Mouse (Mus musculus) spleen, adult 12 weeks (tissue): ENCODE data around the gene Dyrk1b.
A peak's percentile ranks its signal among the peaks of the same experiment; 100 is the strongest.
"Not testable (repeated sequence)": the region's sequence is repeated elsewhere in the genome, so short reads cannot be mapped to it uniquely, and the experiment has no call there.

Source experiments
- DNase-seq: peaks from one replicate; pipeline ENCODE4 v3.0.0; 2022; ENCODE audit warnings: low spot score

The Dyrk1b gene

DNA sequence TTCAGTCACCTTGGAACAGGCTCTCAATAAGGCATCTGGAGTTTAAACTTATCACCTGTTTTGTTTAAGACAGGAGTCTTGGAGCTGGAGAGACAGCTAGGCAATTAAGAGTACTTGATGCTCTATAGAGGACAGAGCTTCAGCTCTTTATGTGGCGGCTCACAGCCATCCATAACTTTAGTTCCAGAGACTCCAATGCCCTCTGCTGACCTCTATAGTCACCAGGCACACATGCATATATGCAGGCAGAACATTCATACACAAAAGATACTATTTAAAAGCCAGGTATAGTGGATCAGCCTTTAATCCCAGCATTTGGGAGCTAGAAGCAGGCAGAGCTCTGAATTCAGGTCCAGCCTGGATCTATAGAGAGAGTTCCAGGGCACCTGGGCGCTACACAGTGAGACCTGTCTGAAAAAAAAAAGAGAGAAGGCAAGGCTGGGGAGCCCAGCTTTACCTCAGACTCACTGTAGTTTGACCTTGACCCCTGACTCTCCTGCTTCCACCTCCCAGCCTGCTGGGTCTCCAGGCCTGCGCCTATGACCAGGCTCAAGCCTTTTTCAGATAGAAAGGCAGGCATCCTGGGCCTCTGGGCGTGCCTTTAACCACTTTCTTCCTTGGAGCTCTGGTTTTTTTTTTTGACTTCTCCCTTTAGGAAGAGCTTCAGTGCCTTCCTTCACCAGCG is 16.3 kb downstream of the Dyrk1b start:
- DNase-seq = no peak

DNA sequence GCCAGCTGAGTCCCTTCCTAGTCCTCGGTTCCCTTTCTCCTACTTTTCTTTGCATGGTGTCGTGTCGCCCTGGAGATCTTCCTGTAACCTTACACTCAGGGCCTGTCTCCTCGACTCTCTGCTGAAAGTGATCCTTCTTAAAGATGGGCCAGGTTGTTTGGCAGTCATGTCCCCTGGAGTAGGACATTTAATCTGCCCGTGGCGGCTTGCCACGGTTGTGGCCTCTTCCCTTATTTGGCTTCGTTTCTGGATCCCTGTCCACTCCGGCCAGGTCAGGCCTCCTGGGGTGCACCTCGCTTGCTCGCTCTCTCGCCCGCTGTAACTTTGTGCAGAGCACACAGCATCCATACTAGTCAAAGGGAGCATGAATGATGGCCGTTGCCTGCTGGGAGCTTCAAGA is 17.3 kb downstream of the Dyrk1b start:
- DNase-seq = no peak

DNA sequence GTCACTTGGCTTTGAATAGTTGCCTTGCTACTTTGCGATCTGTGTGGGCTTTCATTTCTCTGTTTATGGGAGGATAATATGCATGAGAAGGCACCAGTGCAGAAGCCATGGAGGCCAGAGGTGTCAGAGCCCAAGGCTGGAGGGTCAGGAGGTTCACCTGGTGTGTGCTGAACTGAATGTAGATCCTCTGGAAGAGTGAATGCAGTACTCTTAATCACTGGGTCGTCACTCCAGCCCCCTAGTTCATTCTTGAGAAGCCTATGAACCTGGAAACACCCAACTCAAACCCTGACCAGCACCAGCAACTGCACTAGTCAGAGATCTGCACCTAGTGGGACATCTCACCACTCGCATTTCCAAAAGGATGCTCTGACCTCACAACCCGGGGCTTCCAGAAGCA is 19.8 kb downstream of the Dyrk1b start:
- DNase-seq = no peak

DNA sequence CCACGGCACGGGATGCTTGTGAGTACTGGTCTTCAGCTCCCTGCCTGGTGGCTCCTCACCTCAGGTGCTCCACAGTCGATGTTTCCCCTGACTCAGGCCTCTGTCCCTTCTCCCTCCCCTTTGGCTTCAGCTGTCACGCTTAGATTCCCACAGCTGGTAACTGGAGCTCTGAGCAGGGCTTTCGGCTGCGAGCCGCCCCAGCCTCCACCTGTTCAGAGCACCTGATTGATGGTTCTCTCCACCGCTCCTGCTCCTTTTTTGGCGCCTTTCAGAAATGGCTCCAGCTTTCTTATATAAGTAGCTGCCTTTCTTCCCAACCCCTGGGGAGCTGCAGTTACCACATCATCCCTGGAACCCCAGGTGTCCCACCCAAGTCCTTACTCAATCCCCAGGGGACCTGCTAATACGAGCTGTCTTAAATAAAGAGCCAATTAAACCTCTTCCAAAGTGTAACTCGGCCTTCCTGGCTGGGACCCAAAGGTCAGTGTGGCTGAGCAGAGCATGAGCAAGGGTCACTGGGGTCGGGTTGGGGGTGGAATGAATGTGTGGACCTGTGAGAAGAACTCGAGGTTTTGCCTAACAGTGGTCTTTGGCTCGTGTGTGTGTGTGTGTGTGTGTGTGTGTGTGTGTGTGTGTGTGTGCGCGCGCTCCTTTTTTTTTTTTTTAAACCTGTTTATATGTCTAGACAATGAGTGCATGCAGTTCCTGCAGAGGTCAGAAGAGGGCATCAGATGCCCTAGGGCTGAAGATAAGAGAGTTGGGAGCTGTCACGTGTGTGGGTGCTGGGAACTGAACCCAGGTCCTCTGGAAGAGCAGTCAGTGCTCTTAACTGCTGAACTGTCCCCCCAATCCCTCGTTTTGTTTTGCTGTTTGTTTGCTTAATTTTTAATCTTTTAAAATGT is 24.2 kb downstream of the Dyrk1b start:
- no peak for DNase-seq

DNA sequence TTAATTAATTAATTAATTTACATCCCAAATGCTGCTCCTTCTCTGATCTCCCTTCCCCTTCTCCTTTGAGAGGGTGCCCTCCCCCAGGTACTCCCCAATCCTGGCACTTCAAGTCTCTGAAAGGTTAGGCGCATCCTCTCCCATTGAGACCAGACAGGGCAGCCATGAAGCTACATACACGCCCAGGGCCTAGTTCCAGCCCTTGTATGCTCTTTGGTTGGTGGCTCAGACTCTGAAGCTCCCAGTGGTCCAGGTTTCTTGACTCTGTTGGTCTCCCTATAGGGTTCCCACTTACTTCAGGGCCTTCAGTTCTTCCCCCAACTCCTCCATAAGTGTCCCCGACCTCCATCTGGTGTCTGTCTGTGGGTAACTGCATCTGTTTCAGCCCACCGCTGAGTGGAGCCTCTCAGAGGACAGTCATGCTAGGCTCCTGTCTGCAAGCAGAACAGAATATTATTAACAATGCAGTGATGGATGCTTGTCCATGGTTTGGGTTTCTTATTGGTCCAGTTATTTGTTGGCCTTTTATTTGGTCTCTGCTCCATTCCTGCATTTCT is 26.9 kb downstream of the Dyrk1b start:
- no peak for DNase-seq

DNA sequence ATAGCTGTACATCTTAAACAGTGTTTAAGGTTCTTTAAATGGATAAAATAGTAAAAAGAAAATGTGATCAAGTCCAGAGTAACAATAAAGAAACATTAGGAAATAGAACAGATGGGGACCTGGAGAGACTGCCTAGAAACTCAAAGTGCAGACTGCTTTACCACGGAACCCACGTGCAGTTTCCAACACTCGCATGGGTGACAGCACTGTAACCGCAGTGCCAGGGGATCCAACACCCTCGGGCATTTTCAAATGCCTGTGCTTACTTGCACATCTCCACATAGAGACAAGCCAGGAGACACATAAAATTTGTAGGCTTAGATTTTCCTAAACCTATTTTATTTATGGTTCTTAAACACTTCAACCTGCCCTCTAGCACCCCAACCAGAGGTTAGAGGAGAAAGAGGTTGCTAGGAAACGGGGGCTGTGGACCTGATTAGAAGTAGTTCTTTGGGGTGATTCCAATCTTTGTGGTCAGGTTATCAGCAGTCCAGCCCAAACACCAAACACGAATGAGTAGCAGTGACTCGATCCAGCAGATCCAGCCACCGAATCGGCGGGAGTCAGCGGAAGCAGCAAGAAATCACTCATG is 29.2 kb downstream of the Dyrk1b start:
- no peak for DNase-seq

DNA sequence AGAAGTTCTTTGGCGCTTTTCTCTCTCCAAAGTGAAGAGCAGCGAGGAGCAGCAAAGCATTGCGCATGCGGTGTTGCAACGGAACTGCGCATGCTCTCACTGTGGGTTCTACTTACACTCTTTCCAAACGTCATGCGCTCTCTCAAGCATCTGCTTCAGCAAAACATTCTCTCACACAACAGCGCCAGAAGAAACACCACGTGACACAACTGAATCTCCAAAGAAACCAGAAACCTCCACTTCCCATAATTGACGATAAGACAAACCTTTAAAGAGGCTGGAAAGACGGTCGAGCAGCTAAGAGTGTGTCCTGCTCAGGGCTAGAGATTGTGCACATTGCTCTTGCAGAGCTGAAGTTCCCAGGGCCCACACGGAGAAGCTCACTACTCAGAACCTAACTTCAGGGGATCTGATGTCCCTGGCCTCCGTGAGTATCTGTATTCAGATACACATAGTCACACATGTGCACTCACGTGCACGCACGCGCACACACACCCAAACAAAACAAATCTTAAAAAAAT is 29.8 kb downstream of the Dyrk1b start:
- peak; percentile 26 for DNase-seq

DNA sequence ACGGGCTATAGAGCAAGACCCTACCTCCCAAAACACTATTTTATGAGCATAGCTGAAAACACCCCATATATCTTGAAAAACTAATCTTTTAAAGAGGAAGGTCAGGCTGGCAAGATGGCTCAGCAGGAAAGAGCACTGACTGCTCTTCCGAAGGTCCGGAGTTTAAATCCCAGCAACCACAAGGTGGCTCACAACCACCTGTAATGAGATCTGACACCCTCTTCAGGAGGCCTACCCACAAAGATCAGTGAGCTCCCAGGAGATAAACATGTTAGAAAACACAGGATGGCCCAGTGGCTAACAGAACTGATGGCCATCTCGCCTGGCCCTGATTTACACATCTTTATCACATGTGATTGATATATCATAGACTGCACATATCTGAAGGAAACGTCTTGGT is 31.5 kb downstream of the Dyrk1b start:
- DNase-seq = no peak

DNA sequence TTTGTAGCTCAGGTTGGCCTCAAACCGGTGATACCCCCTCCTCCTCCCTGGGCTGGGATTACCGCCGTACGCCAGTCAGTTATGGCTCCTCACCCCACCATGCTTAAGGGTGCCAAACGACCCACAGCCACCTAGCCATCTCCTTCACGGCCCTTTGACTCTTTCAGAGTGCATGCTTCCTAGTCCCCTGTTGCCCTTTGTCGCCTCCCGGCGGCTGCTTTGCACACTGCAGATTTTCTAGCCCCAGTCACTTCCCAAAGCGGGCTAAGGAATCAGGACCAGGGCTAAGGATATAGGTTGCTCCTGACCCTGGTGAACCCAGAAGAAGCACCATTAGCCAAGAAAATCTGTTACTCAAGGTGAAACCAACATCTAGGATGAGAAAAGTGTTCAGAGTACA is 34.9 kb downstream of the Dyrk1b start:
- peak; percentile 42 for DNase-seq

DNA sequence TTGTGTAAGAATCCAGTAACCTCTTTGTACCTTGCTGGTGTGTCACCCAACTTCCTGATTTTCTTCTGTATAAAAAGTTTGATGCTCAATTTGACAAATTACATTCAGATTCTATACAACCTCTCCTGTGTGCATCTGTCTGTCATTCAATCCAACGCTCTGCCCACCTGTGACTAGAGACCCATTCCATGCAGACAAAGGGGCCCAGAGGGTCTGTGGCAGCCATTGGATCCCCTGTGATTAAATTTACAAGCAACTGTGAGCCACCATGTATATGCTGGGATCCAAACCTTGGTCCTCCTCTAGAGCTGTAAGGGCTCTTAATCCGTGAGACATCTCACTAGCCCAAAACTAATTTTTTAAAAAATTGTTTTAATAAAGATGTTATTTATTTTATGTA is 36.7 kb downstream of the Dyrk1b start:
- not testable (repeated sequence) for DNase-seq

DNA sequence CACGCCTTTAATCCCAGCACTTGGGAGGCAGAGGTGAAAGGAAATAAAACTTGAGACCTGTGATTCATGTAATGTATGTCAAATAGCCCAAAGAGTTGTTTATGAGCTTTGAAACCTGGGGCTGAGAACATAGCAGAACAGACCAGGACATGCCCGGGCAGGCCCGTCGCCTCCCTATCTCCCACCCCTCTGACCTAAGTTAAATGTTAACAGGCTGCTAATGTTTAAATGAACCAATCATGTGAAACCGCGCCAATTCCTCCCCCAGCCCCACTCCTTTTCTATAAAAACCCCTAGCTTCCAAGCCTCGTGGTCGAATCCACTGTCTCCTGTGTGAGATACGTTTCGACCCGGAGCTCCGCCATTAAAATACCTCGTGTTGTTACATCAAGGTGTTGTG is 38.5 kb downstream of the Dyrk1b start:
- DNase-seq = not testable (repeated sequence)

DNA sequence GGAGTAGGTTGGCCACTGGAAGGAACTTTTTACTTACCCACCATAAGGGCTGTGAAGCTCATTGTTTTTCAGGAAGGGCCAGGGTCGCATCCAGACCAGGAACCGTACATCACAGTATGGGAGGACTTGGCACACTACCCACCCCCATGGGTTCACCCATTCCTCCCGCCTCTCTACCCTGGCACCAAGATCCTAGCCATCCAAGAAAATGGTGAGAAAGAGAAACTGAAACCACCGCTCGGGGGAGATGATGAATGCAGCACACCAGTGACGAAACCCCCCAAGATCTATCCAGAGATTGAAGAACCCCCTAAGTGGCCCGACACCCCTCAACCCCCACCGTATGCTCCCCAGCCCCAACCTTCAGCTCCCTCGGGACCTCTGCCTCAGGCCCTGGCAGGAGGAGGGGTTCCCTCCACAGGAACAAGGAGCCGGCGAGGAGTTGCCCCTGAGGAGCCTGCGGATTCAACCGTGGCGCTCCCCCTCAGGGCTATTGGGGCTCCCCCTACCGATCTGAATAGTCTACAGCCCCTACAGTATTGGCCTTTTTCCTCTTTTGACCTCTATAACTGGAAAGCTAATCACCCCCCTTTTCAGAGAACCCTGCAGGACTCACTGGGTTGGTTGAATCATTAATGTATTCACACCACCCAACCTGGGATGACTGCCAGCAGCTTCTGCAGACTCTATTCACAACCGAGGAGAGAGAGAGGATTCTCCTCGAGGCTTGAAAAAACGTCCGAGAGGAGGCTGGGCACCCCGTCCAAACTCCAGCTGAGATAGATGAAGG is 39.9 kb downstream of the Dyrk1b start:
- not testable (repeated sequence) for DNase-seq

DNA sequence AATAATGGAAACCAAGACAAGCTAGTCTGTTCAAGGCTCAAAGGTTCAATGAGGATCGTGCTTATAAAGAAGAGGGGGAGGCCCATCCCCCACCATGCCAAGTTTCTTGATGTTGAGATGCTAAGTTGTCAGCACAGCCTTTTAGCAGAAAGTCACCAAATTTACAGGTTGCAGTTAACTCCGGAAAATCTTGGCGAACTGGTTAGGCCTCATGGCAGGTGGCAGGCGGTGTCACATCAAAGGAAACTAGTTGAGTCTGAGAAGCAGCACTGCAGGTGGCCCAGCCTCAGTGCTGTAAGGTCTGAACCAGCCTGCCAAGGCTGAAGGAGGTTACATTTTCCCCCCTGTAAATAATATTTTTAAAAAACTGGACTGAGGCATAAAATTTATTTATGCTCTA is 47.6 kb downstream of the Dyrk1b start:
- not testable (repeated sequence) for DNase-seq

DNA sequence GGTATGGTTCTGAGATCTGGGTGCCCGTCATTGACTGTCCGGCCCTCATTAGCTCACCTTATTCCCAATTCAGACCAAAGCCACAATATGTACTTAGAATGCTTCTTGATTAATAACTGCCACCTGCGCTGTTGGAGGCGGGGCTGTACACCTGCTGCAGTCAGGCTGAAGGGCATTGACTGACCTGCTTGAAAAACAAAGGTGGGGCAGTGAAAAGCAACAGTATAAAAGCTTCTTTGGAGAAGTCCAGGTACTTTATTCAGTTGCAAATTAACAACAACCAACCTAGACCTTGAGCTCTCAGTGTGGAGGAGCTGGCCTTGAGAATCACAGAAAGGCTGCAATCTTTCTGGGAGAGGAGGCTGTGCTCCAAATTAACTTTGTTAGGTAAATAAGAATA is 48.2 kb downstream of the Dyrk1b start:
- DNase-seq = not testable (repeated sequence)
